Mouse (Mus musculus): ENCODE measurements around the gene Itga5. TPM values are rescaled to one million over a fixed set of nuclear protein-coding genes. Genes with fewer than 3 reads are reported as not detected.

The Itga5 gene
- polyA plus RNA-seq, 1 experiment from 2014 or later, result 41.3 TPM

GRCm38 (mm10) chr15:103317120-103317519 lies 49.4 kb downstream of the Itga5 start:
- no peak overlapping the region for H3K4me3 ChIP-seq (replicated peaks)
- peaks cover 63% of the 10 kb centered on the region for H3K4me1 ChIP-seq
- H3K27me3 ChIP-seq, result no peaks in the 10 kb centered on the region
- peaks cover 35% of the 10 kb centered on the region for H3K36me3 ChIP-seq
- no peak overlapping the region for H3K27ac ChIP-seq
- no peaks in the 10 kb centered on the region for H3K9me3 ChIP-seq (replicated peaks)
- no peak overlapping the region for H3K4me2 ChIP-seq
- no peak for ATAC-seq (replicated peaks; ENCODE audit: low FRiP score)
- no peak overlapping the region for H3K9ac ChIP-seq

- Histone ChIP-seq H3K4me1 (peaks cover 53% of the 10 kb centered on the region), H3K27me3 (no peaks in the 10 kb centered on the region), H3K27ac (no peak overlapping the region), H3K9me3 (replicated peaks) (no peaks in the 10 kb centered on the region), H3K9ac (no peak overlapping the region), H3K36me3 (peaks cover 35% of the 10 kb centered on the region), H3K4me2 (no peak overlapping the region), H3K4me3 (replicated peaks) (no peak overlapping the region)
- no peak; the same call in 1 of the 2 replicates for ATAC-seq (replicated peaks; ENCODE audit: low FRiP score)
- WGBS, result 62% methylated on average over 10 of the region's 10 CpGs
Observed at GRCm38 (mm10) chr15:103315979-103316776, 50.4 kb downstream of the Itga5 start.

GRCm38 (mm10) chr15:103315011-103315502 lies 51.5 kb downstream of the Itga5 start:
- 5% methylated on average over 18 of the region's 18 CpGs for WGBS
- peak; percentile 72 for ATAC-seq (replicated peaks; ENCODE audit: low FRiP score)
- H3K27ac ChIP-seq, result peak overlapping the region; percentile 74
- peak overlapping the region; percentile 34 for H3K4me3 ChIP-seq (replicated peaks)
- H3K4me1 ChIP-seq, result peaks cover 55% of the 10 kb centered on the region
- peaks cover 35% of the 10 kb centered on the region for H3K36me3 ChIP-seq
- peak overlapping the region; percentile 61 for H3K4me2 ChIP-seq
- peak overlapping the region; percentile 33; the same call in 1 of the 2 replicates for H3K9ac ChIP-seq
- no peaks in the 10 kb centered on the region for H3K9me3 ChIP-seq (replicated peaks)
- no peaks in the 10 kb centered on the region for H3K27me3 ChIP-seq

- no peak for ATAC-seq (replicated peaks; ENCODE audit: low FRiP score)
- no peak overlapping the region for H3K27ac ChIP-seq
- H3K36me3 ChIP-seq, result peaks cover 32% of the 10 kb centered on the region
- H3K4me3 ChIP-seq (replicated peaks), result peak overlapping the region; percentile 34
- H3K4me2 ChIP-seq, result peak overlapping the region; percentile 61
- 45% methylated on average over 22 of the region's 22 CpGs for WGBS
- H3K9me3 ChIP-seq (replicated peaks), result no peaks in the 10 kb centered on the region
- H3K4me1 ChIP-seq, result peaks cover 62% of the 10 kb centered on the region
- no peak overlapping the region for H3K9ac ChIP-seq
- no peaks in the 10 kb centered on the region for H3K27me3 ChIP-seq
Observed at GRCm38 (mm10) chr15:103314181-103314580, 52.4 kb downstream of the Itga5 start.

GRCm38 (mm10) chr15:103313495-103314095 lies 53.0 kb downstream of the Itga5 start:
- no peak for ATAC-seq (replicated peaks; ENCODE audit: low FRiP score)
- H3K36me3 ChIP-seq, result peaks cover 27% of the 10 kb centered on the region
- no peaks in the 10 kb centered on the region for H3K27me3 ChIP-seq
- no peak overlapping the region for H3K27ac ChIP-seq
- WGBS, result 11% methylated on average over 18 of the region's 18 CpGs
- H3K9ac ChIP-seq, result no peak overlapping the region
- H3K4me3 ChIP-seq (replicated peaks), result no peak overlapping the region
- peaks cover 62% of the 10 kb centered on the region for H3K4me1 ChIP-seq
- no peaks in the 10 kb centered on the region for H3K9me3 ChIP-seq (replicated peaks)
- peak overlapping the region; percentile 61 for H3K4me2 ChIP-seq

GRCm38 (mm10) chr15:103310365-103310910 lies 56.1 kb downstream of the Itga5 start, which contains the start of gene Gpr84:
Gpr84 (minus strand) TSS chr15:103310612.
- WGBS, result 41% methylated on average over 6 of the region's 6 CpGs
- H3K4me1 ChIP-seq, result peaks cover 72% of the 10 kb centered on the region
- peaks cover 4% of the 10 kb centered on the region; the same call in 1 of the 2 replicates for H3K36me3 ChIP-seq
- H3K27me3 ChIP-seq, result no peaks in the 10 kb centered on the region
- H3K9ac ChIP-seq, result no peak within 1 kb of the TSS
- H3K27ac ChIP-seq, result peak within 1 kb of the TSS; percentile 63
- H3K4me2 ChIP-seq, result no peak within 1 kb of the TSS
- H3K4me3 ChIP-seq (replicated peaks), result no peak within 1 kb of the TSS
- H3K9me3 ChIP-seq (replicated peaks), result no peaks in the 10 kb centered on the region
- ATAC-seq (replicated peaks; ENCODE audit: low FRiP score), result no peak

GRCm38 (mm10) chr15:103308876-103309580 lies 57.5 kb downstream of the Itga5 start:
- Histone ChIP-seq H3K27ac (peak overlapping the region; percentile 15; the same call in 1 of the 2 replicates), H3K9me3 (replicated peaks) (no peaks in the 10 kb centered on the region), H3K4me2 (peak overlapping the region; percentile 40), H3K9ac (no peak overlapping the region), H3K27me3 (no peaks in the 10 kb centered on the region), H3K36me3 (no peaks in the 10 kb centered on the region), H3K4me3 (replicated peaks) (peak overlapping the region; percentile 7; the same call in 1 of the 2 replicates), H3K4me1 (peaks cover 67% of the 10 kb centered on the region)
- 60% methylated on average over 26 of the region's 26 CpGs for WGBS
- no peak for ATAC-seq (replicated peaks; ENCODE audit: low FRiP score)

- Histone ChIP-seq H3K9ac (no peak overlapping the region), H3K9me3 (replicated peaks) (no peaks in the 10 kb centered on the region), H3K4me3 (replicated peaks) (peak overlapping the region; percentile 7; the same call in 1 of the 2 replicates), H3K27ac (peak overlapping the region; percentile 15), H3K4me2 (peak overlapping the region; percentile 40), H3K4me1 (peaks cover 70% of the 10 kb centered on the region), H3K27me3 (no peaks in the 10 kb centered on the region), H3K36me3 (no peaks in the 10 kb centered on the region)
- ATAC-seq (replicated peaks; ENCODE audit: low FRiP score), result no peak
- WGBS, result 44% methylated on average over 28 of the region's 28 CpGs
Observed at GRCm38 (mm10) chr15:103308056-103308875, 58.3 kb downstream of the Itga5 start.

- peak overlapping the region; percentile 98 for H3K27ac ChIP-seq
- peaks cover 81% of the 10 kb centered on the region for H3K4me1 ChIP-seq
- no peak overlapping the region for H3K4me3 ChIP-seq (replicated peaks)
- peak overlapping the region; percentile 22; the same call in 1 of the 2 replicates for H3K9ac ChIP-seq
- H3K9me3 ChIP-seq (replicated peaks), result no peaks in the 10 kb centered on the region
- H3K36me3 ChIP-seq, result no peaks in the 10 kb centered on the region
- H3K4me2 ChIP-seq, result peak overlapping the region; percentile 28; the same call in 1 of the 2 replicates
- H3K27me3 ChIP-seq, result no peaks in the 10 kb centered on the region
- ATAC-seq (replicated peaks; ENCODE audit: low FRiP score), result no peak
- 3% methylated on average over 7 of the region's 7 CpGs for WGBS
Observed at GRCm38 (mm10) chr15:103307125-103307524, 59.4 kb downstream of the Itga5 start.

- H3K4me3 ChIP-seq (replicated peaks), result peak overlapping the region; percentile 48
- H3K9me3 ChIP-seq (replicated peaks), result no peaks in the 10 kb centered on the region
- no peak for ATAC-seq (replicated peaks; ENCODE audit: low FRiP score)
- H3K4me1 ChIP-seq, result peaks cover 92% of the 10 kb centered on the region
- H3K27me3 ChIP-seq, result no peaks in the 10 kb centered on the region
- peak overlapping the region; percentile 77 for H3K4me2 ChIP-seq
- WGBS, result 21% methylated on average over 8 of the region's 8 CpGs
- H3K9ac ChIP-seq, result peak overlapping the region; percentile 41
- no peaks in the 10 kb centered on the region for H3K36me3 ChIP-seq
- H3K27ac ChIP-seq, result peak overlapping the region; percentile 98
Observed at GRCm38 (mm10) chr15:103305792-103306645, 60.5 kb downstream of the Itga5 start.

All from kidney, embryonic 15.5 days (tissue).